Mouse (Mus musculus): ENCODE results near the gene Emc7.
"Not testable (repeated sequence)": the region's sequence is repeated elsewhere in the genome, so short reads cannot be mapped to it uniquely, and the experiment has no call there.

Emc7 gene

DNA sequence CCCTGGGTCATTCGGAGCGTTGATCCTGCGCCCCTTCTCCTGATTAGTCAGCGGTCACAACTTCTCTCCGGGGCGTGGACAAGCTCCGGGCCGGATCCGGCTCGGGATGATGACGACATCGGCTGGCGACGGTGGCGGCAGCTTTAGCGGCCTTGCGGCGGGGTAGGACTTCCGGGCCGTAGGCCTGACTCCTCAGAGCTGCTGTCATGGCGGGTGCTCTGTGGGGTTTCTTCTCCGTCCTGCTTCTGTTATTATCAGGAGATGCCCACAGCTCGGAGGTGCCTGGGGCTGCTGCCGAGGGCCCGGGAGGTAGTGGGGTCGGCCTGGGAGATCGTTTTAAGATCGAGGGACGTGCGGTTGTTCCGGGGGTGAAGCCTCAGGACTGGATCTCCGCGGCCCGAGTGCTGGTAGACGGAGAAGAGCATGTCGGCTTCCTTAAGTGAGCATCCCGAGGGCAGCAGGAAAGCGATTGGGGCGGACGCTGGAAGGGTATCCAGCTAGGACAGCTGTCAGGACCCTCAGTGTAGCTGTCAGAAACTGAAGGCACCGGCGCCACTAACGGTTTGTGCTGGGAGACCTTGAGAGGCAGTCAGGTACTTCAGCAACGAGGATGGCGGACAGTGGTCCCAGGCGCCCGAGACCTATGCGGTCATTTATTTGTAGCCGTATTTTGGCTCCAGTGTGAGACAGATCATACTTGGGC is at the start of gene Emc7:
Emc7 (plus strand) TSS at position 136 of the 703 bp plus-strand sequence.
- peak; percentile 99 for DNase-seq (ENCODE audit: low read depth, low spot score)

DNA sequence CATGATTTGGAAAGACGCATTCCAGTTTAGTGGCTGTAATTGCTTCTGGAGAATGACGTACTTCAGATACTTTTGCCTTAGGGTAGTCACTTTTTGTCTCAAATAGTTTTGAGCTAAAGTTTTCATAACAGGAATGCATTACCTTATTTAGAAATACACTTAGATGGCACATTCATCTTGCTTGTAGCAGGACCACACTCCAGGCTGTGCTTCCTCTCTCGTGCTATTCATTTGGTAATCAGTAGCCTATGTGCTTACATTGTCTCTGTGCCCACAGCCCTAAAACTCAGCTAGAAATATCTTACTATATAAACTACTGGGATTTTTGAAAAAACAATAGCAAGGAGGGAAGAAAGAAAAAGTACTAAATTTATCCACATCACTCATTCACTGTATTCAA is 47.8 kb upstream of the Emc7 start:
- no peak for DNase-seq (ENCODE audit: low read depth, low spot score)

DNA sequence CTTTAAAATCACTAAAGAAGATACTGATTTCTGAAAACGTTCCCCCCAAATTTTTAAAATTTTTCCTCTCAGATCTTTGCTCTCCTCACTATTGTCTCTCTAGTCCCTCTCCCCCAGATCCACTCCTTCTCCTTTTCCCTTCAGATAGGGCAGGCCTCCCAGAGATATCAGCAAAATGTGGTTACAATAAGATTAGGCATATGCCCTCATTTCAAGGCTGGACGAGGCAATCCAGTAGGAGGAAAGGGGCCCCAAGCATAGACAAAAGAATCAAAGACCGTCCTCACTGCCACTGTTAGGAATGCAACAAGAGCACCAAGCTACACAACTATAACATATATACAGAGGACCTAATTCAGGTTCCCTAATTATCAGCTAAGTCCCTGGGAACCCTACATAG is 29.5 kb upstream of the Emc7 start:
- DNase-seq (ENCODE audit: low read depth, low spot score), result no peak

DNA sequence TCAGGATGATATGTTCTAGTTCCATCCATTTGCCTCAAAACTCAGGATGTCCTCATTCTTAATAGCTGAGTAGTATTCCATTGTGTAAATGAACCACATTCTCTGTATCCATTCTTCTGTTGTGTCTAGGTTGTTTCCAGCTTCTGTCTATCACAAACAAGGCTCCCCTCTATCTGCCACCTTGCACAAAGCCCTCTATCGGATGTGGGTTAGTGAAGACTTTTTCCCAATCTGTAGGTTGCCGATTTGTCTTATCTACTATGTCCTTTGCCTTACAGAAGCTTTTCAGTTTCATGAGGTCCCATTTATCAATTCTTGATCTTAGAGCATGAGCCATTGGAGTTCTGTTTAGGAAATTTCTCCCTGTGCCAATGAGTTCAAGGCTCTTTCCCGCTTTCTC is 26.3 kb upstream of the Emc7 start:
- DNase-seq (ENCODE audit: low read depth, low spot score), result not testable (repeated sequence)

DNA sequence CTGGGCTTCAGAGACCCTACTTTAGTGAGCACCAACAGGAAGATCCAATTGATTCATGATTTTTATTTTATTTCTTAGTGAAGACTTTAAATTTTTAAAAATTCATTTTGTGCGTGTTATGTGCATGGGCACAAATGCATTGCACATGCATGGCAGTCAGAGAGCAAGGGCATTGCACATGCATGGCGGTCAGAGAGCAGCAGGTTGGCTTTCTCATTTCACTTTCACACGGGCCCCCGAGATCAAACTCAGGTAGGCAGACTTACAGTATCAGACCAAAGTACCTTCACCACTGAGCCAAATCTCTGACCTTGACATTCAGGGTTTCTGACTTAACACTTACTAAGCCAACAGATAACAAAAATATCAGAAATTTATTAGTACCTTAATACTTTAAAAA is 25.1 kb upstream of the Emc7 start:
- DNase-seq (ENCODE audit: low read depth, low spot score), result no peak

DNA sequence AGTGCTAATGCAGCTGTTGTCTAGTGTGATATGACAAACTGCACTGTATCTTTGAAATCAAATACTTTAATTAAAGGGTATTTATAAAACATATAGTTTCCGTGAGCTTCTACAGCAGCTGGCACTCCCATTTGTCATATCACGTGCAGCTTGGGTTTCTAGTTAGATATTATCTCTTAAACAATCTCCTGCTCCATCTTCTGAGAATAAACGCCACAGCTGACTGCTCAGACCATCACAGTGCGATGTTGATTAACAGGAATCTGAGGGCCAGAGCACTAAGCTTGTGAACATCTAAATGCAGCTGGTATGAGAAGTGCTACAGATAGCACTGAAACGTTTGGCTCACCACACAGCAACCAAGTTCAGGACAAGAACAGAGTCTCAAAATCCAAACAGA is 24.4 kb upstream of the Emc7 start:
- no peak for DNase-seq (ENCODE audit: low read depth, low spot score)

DNA sequence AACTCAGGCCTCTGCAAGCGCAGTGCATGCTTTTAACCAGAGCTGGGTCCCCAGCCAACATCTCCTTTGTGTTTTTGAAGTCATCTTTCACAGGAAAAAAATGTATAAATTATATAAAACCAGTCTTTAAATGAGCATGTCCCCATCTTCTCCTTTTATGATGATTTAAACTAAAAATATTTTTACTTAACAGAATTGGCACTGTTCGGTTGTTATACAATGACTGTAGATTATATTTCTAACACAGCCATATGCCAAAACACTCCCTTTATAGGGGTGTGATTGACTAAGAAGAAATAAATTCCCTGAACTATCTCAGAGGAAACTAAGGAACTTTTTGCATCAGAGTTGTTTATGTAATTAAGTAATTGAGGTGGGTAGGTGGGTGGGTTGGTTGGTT is 22.3 kb upstream of the Emc7 start:
- DNase-seq (ENCODE audit: low read depth, low spot score), result peak; percentile 47

DNA sequence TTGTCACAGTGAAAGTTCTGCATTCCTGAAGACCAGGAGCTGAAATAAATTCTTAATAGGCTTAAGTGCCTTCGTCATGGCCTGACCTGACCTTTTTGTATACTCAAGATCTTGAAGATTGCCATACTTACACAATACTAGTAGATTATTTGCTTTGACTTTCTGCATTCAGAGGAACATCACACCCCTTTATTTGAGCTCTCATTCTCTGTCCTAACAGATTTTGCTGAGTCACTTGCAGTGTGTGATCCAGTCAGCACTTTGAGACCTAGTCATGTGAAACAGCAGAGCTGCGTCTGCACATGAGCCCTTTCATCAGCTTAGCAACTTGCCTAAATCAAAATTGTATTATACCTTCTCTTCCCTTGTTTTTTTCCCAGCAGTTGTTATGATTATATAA is 21.4 kb upstream of the Emc7 start:
- DNase-seq (ENCODE audit: low read depth, low spot score), result peak; percentile 48

DNA sequence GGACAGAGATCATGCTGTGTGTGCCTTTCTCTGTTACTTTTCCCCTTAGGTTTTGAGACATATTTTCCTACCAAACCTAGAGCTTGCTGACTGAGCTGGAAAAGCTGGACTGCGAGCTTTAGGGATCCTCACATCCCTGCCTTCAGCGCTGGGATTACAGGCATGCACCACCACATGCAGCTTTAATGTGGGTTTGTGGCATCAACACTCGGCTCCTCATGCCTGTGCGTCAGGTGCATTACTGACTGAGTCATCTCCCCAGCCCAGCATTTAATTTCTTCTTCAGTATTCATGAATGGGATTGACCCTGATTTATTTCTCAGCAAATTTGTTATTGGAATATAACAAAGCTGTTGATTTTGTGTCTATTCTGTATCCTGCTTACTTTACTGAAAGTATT is 18.5 kb upstream of the Emc7 start:
- no peak for DNase-seq (ENCODE audit: low read depth, low spot score)

DNA sequence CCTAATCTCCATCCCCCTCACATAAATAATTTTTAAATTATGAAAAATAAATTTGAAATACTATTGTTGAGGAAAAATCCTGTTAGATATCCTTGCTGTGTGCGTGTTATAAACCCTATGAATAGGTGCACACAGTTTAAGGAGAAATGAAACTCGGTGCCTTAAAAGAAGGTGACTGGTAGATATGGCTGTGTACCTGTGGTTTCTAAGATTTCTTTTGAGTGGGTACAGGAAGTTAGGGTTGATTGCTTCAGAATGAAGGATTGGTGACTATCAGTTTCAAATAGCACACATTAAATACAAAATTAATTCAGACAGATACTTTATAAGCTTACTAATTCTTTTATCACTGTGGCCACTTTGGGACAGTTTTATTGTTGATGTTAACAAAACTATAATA is 17.2 kb upstream of the Emc7 start:
- no peak for DNase-seq (ENCODE audit: low read depth, low spot score)

DNA sequence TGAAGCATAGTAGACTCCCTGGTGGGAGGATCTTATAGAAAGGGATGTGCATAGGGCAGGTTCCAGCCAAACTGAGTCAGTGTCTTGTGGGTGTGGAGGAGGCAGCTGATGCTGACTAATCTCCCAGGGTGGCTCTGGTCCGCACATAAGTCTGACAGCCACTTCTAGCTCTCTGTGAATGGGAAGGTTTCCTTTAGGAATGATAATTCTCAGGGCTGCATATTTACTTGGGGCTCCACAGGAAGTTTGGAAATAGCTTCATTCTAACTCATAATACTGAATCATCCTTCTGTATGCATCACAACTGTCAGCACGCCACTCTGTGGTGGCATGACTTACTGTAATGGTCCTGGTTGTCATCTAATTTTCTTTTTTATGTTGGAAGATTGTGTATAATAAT is 11.3 kb upstream of the Emc7 start:
- peak; percentile 85 for DNase-seq (ENCODE audit: low read depth, low spot score)

DNA sequence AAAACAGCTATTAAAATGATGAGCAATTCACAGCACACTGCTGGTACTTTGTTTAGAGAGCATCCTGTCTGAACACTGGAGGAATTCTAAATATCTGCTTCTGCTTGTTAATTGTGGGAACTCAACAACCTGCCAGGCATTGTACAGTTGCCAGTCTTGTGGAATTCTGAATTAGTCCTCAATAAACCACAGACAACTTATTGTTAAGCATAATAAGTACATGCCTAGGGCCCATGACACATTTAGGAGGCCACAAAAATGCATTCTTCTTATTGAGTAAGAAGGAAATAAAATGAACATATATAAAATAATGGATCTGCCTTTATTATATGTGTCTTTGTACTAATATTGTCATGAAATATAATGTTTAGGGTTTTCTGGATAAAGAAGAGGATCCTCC is 9.3 kb upstream of the Emc7 start:
- no peak for DNase-seq (ENCODE audit: low read depth, low spot score)

DNA sequence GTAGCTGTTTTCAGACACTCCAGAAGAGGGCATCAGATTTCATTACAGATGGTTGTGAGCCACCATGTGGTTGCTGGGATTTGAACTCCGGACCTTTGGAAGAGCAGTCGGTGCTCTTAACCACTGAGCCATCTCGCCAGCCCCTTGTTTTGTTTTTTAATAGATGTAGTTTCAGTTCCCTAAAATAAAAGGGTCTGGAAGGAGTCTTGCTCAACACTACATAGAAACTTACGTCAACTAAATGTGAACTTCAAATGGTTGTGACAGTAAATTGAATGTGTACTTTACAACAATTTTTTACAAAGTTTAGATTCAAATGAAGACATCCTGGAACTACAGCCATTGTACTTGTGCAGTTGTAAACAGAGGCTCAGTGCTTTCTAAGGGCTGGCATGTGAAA is 6.8 kb upstream of the Emc7 start:
- not testable (repeated sequence) for DNase-seq (ENCODE audit: low read depth, low spot score)

DNA sequence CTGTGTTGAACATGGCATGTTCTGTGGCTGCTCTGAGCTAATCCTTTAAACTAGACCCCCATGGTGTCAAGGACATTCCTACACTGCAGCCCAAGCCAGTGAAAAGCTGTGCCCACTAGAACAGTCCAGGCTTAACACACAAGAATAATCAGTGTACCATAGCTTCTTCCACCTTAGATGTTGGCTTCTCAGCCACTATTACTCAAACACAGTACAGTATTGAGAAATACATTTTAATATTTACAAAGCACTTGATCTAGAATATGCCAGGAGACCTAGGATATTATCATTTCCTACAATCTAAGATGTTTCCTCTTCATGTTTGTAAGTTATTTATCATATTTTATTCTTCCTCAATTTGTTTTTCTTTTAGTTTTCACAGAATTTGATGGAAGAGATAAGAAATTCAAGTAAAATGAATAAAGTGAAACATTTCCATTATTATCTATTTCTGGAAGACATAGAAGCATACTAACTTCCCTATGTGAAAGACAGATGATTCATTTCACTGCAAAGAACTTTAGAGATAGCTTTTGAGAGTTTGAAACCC is 6.2 kb upstream of the Emc7 start:
- no peak for DNase-seq (ENCODE audit: low read depth, low spot score)

DNA sequence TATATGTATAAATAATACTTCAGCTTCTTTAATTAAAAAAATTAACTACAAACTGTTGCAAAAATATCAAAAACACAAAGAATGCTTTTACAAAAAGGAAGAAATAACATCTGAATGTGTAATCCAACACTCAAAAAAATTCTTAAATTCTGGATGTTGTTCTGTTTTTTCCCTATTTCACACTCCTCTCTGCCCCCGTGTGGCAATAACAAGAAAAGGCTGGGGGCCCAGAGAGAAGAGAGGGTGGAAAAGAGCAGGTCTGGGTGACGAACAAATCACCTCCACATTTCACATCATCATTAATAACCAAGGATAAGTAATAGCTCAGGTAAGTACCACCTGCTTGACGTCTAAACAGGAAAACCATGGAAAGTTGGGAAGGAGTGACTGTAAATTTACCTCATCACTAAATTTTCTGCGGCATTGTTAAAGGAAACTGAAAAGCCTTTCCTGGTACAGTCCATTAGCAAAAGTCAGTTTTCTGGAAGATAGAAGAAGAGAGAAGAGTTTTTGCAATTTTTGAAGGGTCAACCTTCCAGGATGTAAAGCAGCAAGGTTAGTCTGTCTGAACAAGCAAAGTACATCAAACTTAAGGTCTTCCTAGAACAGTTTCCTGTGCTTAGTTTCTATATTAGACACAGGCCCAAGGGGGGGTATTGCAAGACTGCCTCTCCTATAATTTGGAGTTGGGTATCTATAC is 5.0 kb upstream of the Emc7 start:
- no peak for DNase-seq (ENCODE audit: low read depth, low spot score)

DNA sequence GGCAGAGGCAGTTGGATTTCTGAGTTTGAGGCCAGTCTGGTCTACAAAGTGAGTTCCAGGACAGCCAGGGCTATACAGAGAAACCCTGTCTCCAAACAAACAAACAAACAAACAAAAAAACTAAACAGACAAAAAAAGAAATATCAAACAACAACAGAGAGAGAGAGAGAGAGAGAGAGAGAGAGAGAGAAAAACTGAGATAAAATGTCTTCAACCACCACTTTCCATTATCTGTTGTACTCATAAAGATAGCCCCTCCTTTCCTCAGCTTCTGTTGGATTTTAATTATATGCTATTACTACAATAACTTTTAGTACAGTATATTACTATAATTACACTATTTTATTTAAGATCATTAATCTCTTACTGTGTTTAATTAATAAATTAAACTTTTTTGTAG is 2.3 kb upstream of the Emc7 start:
- DNase-seq (ENCODE audit: low read depth, low spot score), result not testable (repeated sequence)

DNA sequence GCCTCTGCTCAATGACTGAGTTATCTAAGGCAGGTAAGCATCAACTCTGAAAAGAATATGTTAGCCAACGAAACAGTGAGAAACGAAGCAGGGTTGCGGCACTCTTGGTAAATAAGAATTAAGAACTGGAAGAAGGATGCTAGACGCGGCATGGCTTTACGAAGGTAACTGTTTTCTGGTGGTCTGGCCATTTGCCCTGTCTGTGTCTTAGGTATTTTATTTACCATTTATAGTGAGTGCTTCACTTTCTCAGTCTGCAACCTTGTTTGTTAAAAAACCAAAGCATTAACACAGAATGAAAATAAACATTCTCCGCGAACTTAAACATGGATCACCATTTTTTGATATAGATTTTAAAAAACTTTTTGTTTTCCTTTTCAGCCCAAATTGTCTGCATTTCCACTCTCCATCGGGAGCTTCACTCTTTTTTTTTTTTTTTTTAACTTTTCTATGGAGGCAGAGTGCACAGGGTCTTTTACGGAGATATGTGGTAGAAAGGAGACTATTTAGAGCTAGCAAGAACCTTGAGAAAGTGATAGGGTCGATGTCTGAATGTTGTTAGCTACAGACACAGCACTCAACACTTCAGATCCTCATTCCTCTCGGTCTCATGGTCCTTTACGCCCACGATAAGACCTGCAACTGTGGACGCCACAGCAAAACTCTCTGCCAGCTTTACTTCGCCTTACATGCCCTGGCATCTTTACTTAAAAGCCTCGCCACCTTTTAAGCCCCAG is 504 bp upstream of the Emc7 start:
- no peak for DNase-seq (ENCODE audit: low read depth, low spot score)

DNA sequence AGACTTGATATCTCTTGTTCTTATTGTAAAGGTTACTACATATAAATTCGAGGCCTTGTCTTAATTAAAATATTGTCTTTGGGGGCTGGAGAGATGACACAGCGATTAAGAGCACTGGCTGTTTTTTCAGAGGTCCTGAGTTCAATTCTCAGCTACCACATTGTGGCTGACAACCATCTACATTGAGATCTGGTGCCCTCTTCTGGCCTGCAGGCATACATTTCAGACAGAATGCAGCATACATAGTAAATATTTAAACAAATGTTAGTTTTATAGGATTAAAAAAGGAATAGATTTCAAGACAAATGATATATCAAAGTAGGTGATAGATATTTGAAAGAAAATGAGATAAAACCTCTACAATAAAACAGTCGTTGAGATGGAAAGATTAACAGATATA is 5.8 kb downstream of the Emc7 start:
- DNase-seq (ENCODE audit: low read depth, low spot score), result no peak

DNA sequence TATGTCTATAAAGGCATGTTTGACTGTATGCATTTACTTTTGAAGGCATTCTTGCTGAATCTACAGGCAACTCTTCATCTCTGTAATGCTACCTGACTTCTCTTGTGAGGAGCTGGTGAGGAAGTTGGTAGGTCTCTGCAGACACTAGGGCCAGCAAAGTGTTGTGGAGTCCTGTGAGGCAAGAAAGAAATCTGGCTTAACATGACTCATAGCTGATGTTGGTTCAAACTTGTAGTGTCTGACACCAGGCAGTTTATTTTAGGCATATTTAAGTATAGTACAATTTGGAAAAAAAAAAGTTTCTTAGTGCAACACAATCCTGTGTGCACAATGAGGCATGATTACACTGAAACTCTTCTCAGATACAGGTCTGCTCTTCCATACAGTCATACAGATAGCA is 14.7 kb downstream of the Emc7 start:
- peak; percentile 67 for DNase-seq (ENCODE audit: low read depth, low spot score)

DNA sequence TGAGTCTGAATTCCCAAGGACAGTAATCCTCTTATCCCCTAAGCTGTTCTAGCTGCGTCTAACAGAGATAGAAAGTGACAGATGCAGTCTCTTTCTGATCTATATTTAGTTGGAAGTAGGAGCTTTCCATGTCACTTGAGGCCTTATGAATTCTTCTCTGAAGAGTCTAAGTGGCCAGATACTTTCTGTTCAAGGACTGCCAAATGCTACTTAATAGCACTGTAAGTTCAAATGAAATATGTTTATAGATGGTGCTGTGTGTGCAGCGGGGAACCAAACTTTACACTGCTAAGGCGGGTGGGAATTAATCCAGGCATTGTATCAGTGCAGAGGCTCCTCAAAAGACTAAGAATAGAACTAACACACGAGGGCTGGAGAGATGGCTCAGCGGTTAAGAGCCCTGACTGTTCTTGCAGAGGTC is 16.2 kb downstream of the Emc7 start:
- DNase-seq (ENCODE audit: low read depth, low spot score), result peak; percentile 64

DNA sequence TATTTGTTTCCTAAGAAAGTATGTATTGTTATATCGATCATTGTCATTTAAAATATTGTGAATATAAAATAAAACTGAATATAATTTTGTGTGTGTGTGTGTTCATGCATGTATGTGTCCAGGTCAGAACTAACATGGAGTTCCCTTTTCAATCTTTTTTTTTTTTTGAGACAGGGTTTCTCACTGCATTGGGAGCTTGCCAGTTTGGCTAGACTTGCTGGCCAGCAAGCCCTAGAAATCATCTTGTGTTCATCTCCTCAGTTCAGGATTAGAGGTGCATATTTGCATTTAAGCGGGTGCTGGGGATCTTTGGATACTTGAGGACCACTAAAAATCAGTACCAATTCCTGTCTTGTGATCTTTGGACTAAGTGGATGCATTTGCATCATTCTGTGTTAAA is 17.3 kb downstream of the Emc7 start:
- no peak for DNase-seq (ENCODE audit: low read depth, low spot score)

DNA sequence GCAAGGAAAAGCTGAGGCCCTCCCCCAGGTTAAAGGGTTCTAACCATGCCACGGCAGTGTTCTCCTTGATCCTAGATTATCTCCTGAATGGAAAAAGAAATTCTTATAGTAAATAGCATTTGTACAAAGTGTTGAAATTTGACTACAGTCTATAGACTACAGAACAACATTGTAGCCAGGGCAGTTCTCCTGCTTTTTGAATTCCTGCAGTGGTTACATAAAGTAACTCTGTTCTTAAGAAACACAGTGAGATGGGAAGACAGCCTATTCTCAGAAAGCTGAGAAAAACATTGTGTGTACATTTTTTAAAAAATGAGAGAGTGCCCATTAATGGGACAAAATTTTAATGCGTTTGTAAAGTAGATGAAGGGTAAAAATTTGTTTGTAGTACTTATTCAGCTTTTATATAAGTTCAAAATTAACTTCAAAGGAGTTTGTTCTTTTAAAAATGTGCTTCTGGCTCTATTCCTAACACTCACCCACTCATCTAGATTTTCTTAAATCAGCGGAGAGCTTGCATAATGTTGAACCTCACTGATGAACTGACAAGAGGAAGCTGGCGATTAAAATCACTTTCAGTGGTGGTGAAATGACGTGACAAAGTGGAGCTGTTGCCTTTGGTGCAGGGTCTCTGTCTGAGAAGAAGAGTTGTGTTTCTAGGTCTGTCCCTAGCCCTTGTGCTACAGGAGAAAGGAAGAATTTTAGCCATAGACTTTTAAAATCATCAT is 20.4 kb downstream of the Emc7 start:
- peak; percentile 82 for DNase-seq (ENCODE audit: low read depth, low spot score)

Data from brain, adult 2 months (tissue).